26 mouse cellular contexts compared by ENCODE assay signal in genomic region chr7:16851636-16852035, GRCm38 (mm10). TPM values are rescaled to one million over a fixed set of nuclear protein-coding genes. Genes with fewer than 3 reads are reported as not detected.
A peak's percentile ranks its signal among the peaks of the same experiment; 100 is the strongest.
DNase-seq lines count a peak whose midpoint lies in the region; ATAC-seq and TF ChIP-seq lines count a peak whose summit lies in the region.
"Had no signal": no experiment of that assay in that cellular context is flagged by ENCODE, and none has a peak within 500 bp of the region (broad histone marks: within the 10 kb centered on the region; RNA-seq: fewer than 3 reads in every experiment).

No protein-coding gene starts in this region.

- TF ChIP-seq CTCF in liver, adult 2 months (IDR thresholded peaks at IDR 0.05; ENCODE audit: low read depth, low read length): no peak

- no peak overlapping the region for H3K4me2 ChIP-seq in liver, embryonic 11.5 days
- no peak overlapping the region for H3K4me2 ChIP-seq in midbrain, embryonic 13.5 days (replicated peaks)
- no peak overlapping the region for H3K4me2 ChIP-seq in midbrain, embryonic 14.5 days (ENCODE audit: low read length)
- H3K4me2 ChIP-seq: embryonic facial prominence, embryonic 12.5 days; embryonic facial prominence, embryonic 15.5 days; heart, embryonic 11.5 days; hindbrain, embryonic 12.5 days; hindbrain, embryonic 15.5 days had no signal

- TF ChIP-seq POLR2A in liver, adult 2 months (IDR thresholded peaks at IDR 0.05; ENCODE audit: extremely low read depth, insufficient read depth, low read length): no peak

- no peaks in the 10 kb centered on the region for H3K9me3 ChIP-seq in liver, embryonic 11.5 days (ENCODE audit: control insufficient read depth, low read length)
- H3K9me3 ChIP-seq in midbrain, embryonic 13.5 days: no peaks in the 10 kb centered on the region
- no peaks in the 10 kb centered on the region for H3K9me3 ChIP-seq in midbrain, embryonic 14.5 days (ENCODE audit: control insufficient read depth, low read length)
- H3K9me3 ChIP-seq: embryonic facial prominence, embryonic 12.5 days; embryonic facial prominence, embryonic 15.5 days; G1E; hindbrain, embryonic 12.5 days; hindbrain, embryonic 15.5 days had no signal

- no peak overlapping the region for H3K4me3 ChIP-seq in liver, adult 2 months (ENCODE audit: insufficient read depth, low read depth, low read length)
- H3K4me3 ChIP-seq in liver, embryonic 11.5 days (ENCODE audit: low read depth, low read length): no peak overlapping the region
- no peak overlapping the region for H3K4me3 ChIP-seq in midbrain, embryonic 13.5 days (replicated peaks)
- no peak overlapping the region for H3K4me3 ChIP-seq in midbrain, embryonic 14.5 days (replicated peaks; ENCODE audit: low read depth, low read length)
- H3K4me3 ChIP-seq: embryonic facial prominence, embryonic 12.5 days; embryonic facial prominence, embryonic 15.5 days; gastrocnemius, adult 2 months; hindbrain, embryonic 12.5 days; hindbrain, embryonic 15.5 days had no signal

- 16% methylated on average over 4 of the region's 4 CpGs for WGBS in liver, adult 2 months
- 83% methylated on average over 4 of the region's 4 CpGs for WGBS in liver, embryonic 11.5 days
- 94% methylated on average over 4 of the region's 4 CpGs for WGBS in midbrain, embryonic 13.5 days
- WGBS in midbrain, embryonic 14.5 days: 95% methylated on average over 4 of the region's 4 CpGs

- H3K4me1 ChIP-seq in liver, adult 2 months (ENCODE audit: control insufficient read depth, insufficient read depth, low read length): peaks cover 7% of the 10 kb centered on the region; the same call in 1 of the 2 replicates
- no peaks in the 10 kb centered on the region for H3K4me1 ChIP-seq in liver, embryonic 11.5 days (replicated peaks; ENCODE audit: control insufficient read depth, insufficient read depth, low read length)
- H3K4me1 ChIP-seq in midbrain, embryonic 13.5 days (replicated peaks): no peaks in the 10 kb centered on the region
- no peaks in the 10 kb centered on the region for H3K4me1 ChIP-seq in midbrain, embryonic 14.5 days (ENCODE audit: control insufficient read depth, insufficient read depth, low read length)
- H3K4me1 ChIP-seq: embryonic facial prominence, embryonic 12.5 days; embryonic facial prominence, embryonic 15.5 days; hindbrain, embryonic 12.5 days had no signal

- H3K27me3 ChIP-seq in liver, adult 2 months (ENCODE audit: control insufficient read depth, insufficient read depth, low read length): no peaks in the 10 kb centered on the region
- no peaks in the 10 kb centered on the region for H3K27me3 ChIP-seq in liver, embryonic 11.5 days (replicated peaks; ENCODE audit: control insufficient read depth, insufficient read depth, low read length)
- H3K27me3 ChIP-seq in midbrain, embryonic 13.5 days: no peaks in the 10 kb centered on the region
- no peaks in the 10 kb centered on the region for H3K27me3 ChIP-seq in midbrain, embryonic 14.5 days (ENCODE audit: control insufficient read depth, insufficient read depth, low read length)
- H3K27me3 ChIP-seq: CH12.LX; embryonic facial prominence, embryonic 12.5 days; embryonic facial prominence, embryonic 15.5 days; hindbrain, embryonic 12.5 days; hindbrain, embryonic 15.5 days; Patski had no signal

- H3K9ac ChIP-seq in liver, adult 2 months (ENCODE audit: low read depth, low read length): no peak overlapping the region
- H3K9ac ChIP-seq in liver, embryonic 11.5 days (ENCODE audit: low read depth, low read length): no peak overlapping the region
- H3K9ac ChIP-seq in midbrain, embryonic 13.5 days (replicated peaks): 0 out of 2 replicates have a peak overlapping the region, but pooled peaks have one; percentile 11
- no peak overlapping the region for H3K9ac ChIP-seq in midbrain, embryonic 14.5 days (replicated peaks; ENCODE audit: low read length)
- H3K9ac ChIP-seq: embryonic facial prominence, embryonic 12.5 days; embryonic facial prominence, embryonic 15.5 days; forebrain, postnatal 0 days; hindbrain, embryonic 12.5 days; hindbrain, embryonic 15.5 days had no signal

- H3K79me2 ChIP-seq in liver, adult 2 months (ENCODE audit: control insufficient read depth, insufficient read depth, low read length): no peaks in the 10 kb centered on the region

- H3K27ac ChIP-seq in liver, adult 2 months (replicated peaks; ENCODE audit: insufficient read depth, low read depth, low read length): peak overlapping the region; percentile 32; the same call in 1 of the 2 replicates
- no peak overlapping the region for H3K27ac ChIP-seq in liver, embryonic 11.5 days (ENCODE audit: low read depth, low read length)
- no peak overlapping the region for H3K27ac ChIP-seq in midbrain, embryonic 13.5 days
- H3K27ac ChIP-seq in midbrain, embryonic 14.5 days (replicated peaks; ENCODE audit: low read depth, low read length): no peak overlapping the region
- H3K27ac ChIP-seq: embryonic facial prominence, embryonic 12.5 days; embryonic facial prominence, embryonic 15.5 days; gastrocnemius, adult 2 months; hindbrain, embryonic 12.5 days; hindbrain, embryonic 15.5 days had no signal

- peaks cover 6% of the 10 kb centered on the region; the same call in 1 of the 2 replicates for H3K36me3 ChIP-seq in liver, adult 2 months (ENCODE audit: control insufficient read depth, insufficient read depth, low read length)
- H3K36me3 ChIP-seq in liver, embryonic 11.5 days (ENCODE audit: control insufficient read depth, insufficient read depth, low read length): peaks cover 32% of the 10 kb centered on the region
- peaks cover 68% of the 10 kb centered on the region for H3K36me3 ChIP-seq in midbrain, embryonic 13.5 days
- H3K36me3 ChIP-seq in midbrain, embryonic 14.5 days (ENCODE audit: control insufficient read depth, insufficient read depth, low read length): peaks cover 59% of the 10 kb centered on the region

- ATAC-seq in liver, embryonic 11.5 days (replicated peaks; ENCODE audit: low FRiP score): no peak
- no peak for ATAC-seq in midbrain, embryonic 13.5 days
- ATAC-seq in midbrain, embryonic 14.5 days (ENCODE audit: low FRiP score, low TSS enrichment): no peak
- ATAC-seq: forebrain, embryonic 14.5 days; forebrain, postnatal 0 days; Patski had no signal

- DNase-seq in adrenal gland, adult 8-10 months: peak; percentile 31
- DNase-seq in adrenal gland, postnatal 25 days: no peak
- DNase-seq in liver, adult 2 months (ENCODE audit: extremely low read depth, low read depth, low spot score): peak; percentile 93
- DNase-seq in liver, embryonic 11.5 days (ENCODE audit: low spot score): no peak
- no peak for DNase-seq in midbrain, embryonic 14.5 days
- no peak for DNase-seq in kidney, postnatal 10 days
- DNase-seq: B cell, adult 2 months; cerebellum, adult 11 months; cerebellum, adult 2 months; cerebellum, adult 9-11 months; cerebellum, postnatal 25 days; forebrain, postnatal 0 days; gastrocnemius, adult 2 months; gastrocnemius, postnatal 14 days; heart, adult 11 months had no signal

RNA-seq across cellular contexts. Expression of gene Prkd2, which starts 8.9 kb away (rescaled TPM):
- total RNA-seq in adrenal gland, adult 8-10 months (2022): 10 to 100 TPM; 17.0 to 27.1 (median 20.9) TPM
- total RNA-seq in adrenal gland, postnatal 25 days (2021): 17.5 and 23.9 TPM in 2 replicates
- total RNA-seq in liver, adult 2 months (2014; rRNA removed): 2.5 and 5.1 TPM in 2 replicates
- polyA plus RNA-seq in liver, adult 2 months (2012; rRNA removed): 7.8 and 11.7 TPM in 2 replicates
- polyA plus RNA-seq in liver, embryonic 11.5 days (2014; fragmentation: Nextera tagmentation; extraction: Ambion mirVana): 7.6 and 8.4 TPM in 2 replicates
- polyA plus RNA-seq in midbrain, embryonic 13.5 days (2015; fragmentation: Nextera tagmentation; extraction: Ambion mirVana): 6.4 and 6.6 TPM in 2 replicates
- polyA plus RNA-seq in midbrain, embryonic 14.5 days (2014; fragmentation: Nextera tagmentation; extraction: Ambion mirVana): 4.4 and 5.7 TPM in 2 replicates

RNA-seq across cellular contexts. Expression of gene Dact3, which starts 23.5 kb away (rescaled TPM):
- 1 to 10 TPM; 4.2 to 5.9 (median 4.6) TPM for total RNA-seq in adrenal gland, adult 8-10 months (2022)
- 1.8 and 2.8 TPM in 2 replicates for total RNA-seq in adrenal gland, postnatal 25 days (2021)
- total RNA-seq in liver, adult 2 months (2014; rRNA removed): under 0.01 and 0.20 TPM in 2 replicates
- 0.52 and 0.64 TPM in 2 replicates for polyA plus RNA-seq in liver, adult 2 months (2012; rRNA removed)
- 2.5 and 2.6 TPM in 2 replicates for polyA plus RNA-seq in liver, embryonic 11.5 days (2014; fragmentation: Nextera tagmentation; extraction: Ambion mirVana)
- 2.8 and 2.9 TPM in 2 replicates for polyA plus RNA-seq in midbrain, embryonic 13.5 days (2015; fragmentation: Nextera tagmentation; extraction: Ambion mirVana)
- polyA plus RNA-seq in midbrain, embryonic 14.5 days (2014; fragmentation: Nextera tagmentation; extraction: Ambion mirVana): 4.9 and 6.2 TPM in 2 replicates

RNA-seq across cellular contexts. Expression of gene Fkrp, which starts 35.1 kb away (rescaled TPM):
- 10 to 100 TPM; 22.0 to 26.2 (median 24.9) TPM for total RNA-seq in adrenal gland, adult 8-10 months (2022)
- 27.5 and 28.2 TPM in 2 replicates for total RNA-seq in adrenal gland, postnatal 25 days (2021)
- 5.5 and 6.3 TPM in 2 replicates for total RNA-seq in liver, adult 2 months (2014; rRNA removed)
- polyA plus RNA-seq in liver, adult 2 months (2012; rRNA removed): 14.3 and 15.3 TPM in 2 replicates
- 20.3 and 22.9 TPM in 2 replicates for polyA plus RNA-seq in liver, embryonic 11.5 days (2014; fragmentation: Nextera tagmentation; extraction: Ambion mirVana)
- polyA plus RNA-seq in midbrain, embryonic 13.5 days (2015; fragmentation: Nextera tagmentation; extraction: Ambion mirVana): 43.9 and 46.1 TPM in 2 replicates
- 38.5 and 48.7 TPM in 2 replicates for polyA plus RNA-seq in midbrain, embryonic 14.5 days (2014; fragmentation: Nextera tagmentation; extraction: Ambion mirVana)

RNA-seq across cellular contexts. Expression of gene Strn4, which starts 35.9 kb away (rescaled TPM):
- 100 to 1,000 TPM in 1 of 4 experiments, 10 to 100 TPM in 3; 62.2 to 100 (median 74.6) TPM for total RNA-seq in adrenal gland, adult 8-10 months (2022)
- total RNA-seq in adrenal gland, postnatal 25 days (2021): 73.7 and 116 TPM in 2 replicates
- 18.7 and 26.3 TPM in 2 replicates for total RNA-seq in liver, adult 2 months (2014; rRNA removed)
- 39.5 and 52.7 TPM in 2 replicates for polyA plus RNA-seq in liver, adult 2 months (2012; rRNA removed)
- 74.8 and 80.9 TPM in 2 replicates for polyA plus RNA-seq in liver, embryonic 11.5 days (2014; fragmentation: Nextera tagmentation; extraction: Ambion mirVana)
- polyA plus RNA-seq in midbrain, embryonic 13.5 days (2015; fragmentation: Nextera tagmentation; extraction: Ambion mirVana): 184 and 186 TPM in 2 replicates
- 213 and 219 TPM in 2 replicates for polyA plus RNA-seq in midbrain, embryonic 14.5 days (2014; fragmentation: Nextera tagmentation; extraction: Ambion mirVana)

RNA-seq across cellular contexts. Expression of gene Gng8, which starts 40.0 kb away (rescaled TPM):
- total RNA-seq in adrenal gland, adult 8-10 months (2022): 1 to 10 TPM in 1 of 4 experiments, under 1 TPM in 1, not detected in 2; 1.00 to 1.0 TPM
- total RNA-seq in adrenal gland, postnatal 25 days (2021): 0.70 TPM in 1 of 2 replicates, not detected in the other
- total RNA-seq in liver, adult 2 months (2014; rRNA removed): not detected in 2 replicates
- polyA plus RNA-seq in liver, adult 2 months (2012; rRNA removed): 0.25 and 0.26 TPM in 2 replicates
- 1.8 and 3.3 TPM in 2 replicates for polyA plus RNA-seq in liver, embryonic 11.5 days (2014; fragmentation: Nextera tagmentation; extraction: Ambion mirVana)
- 23.4 and 30.8 TPM in 2 replicates for polyA plus RNA-seq in midbrain, embryonic 13.5 days (2015; fragmentation: Nextera tagmentation; extraction: Ambion mirVana)
- 11.7 and 17.2 TPM in 2 replicates for polyA plus RNA-seq in midbrain, embryonic 14.5 days (2014; fragmentation: Nextera tagmentation; extraction: Ambion mirVana)
- total RNA-seq: common myeloid progenitor, adult 5-6 weeks; forebrain, postnatal 0 days; G1E; gastrocnemius, adult 2 months had no signal
- polyA plus RNA-seq: G1E had no signal

Comparison
In these comparisons a context has a peak if more than half of its experiments do, and no peak if none do; other contexts are left out.
1. DNase-seq: peak in adrenal gland, adult 8-10 months (single experiment) and liver, adult 2 months (single experiment); none in adrenal gland, postnatal 25 days (single experiment), liver, embryonic 11.5 days (single experiment), midbrain, embryonic 14.5 days (single experiment) and kidney, postnatal 10 days (single experiment).